Mouse (Mus musculus) heart, embryonic 14.5 days (tissue): ENCODE measurements around the gene P2ry2. TPM values are rescaled to one million over a fixed set of nuclear protein-coding genes. Genes with fewer than 3 reads are reported as not detected.

ENCODE experiments used
- ATAC-seq: fragments of 200-750 bp; cut with Nextera tagmentation; 2 replicates; pipeline ENCODE4 v1.8.0; 2017; ENCODE audit warnings: low read depth, moderate TSS enrichment; ENCODE audit not compliant: insufficient number of reproducible peaks, insufficient read depth, low FRiP score
- H3K27ac ChIP-seq, 2 experiments: fragments of 200-500 bp in 1 of 2; fragments of 300-500 bp in 1 of 2; sonication (generic) in 1 of 2; replicated peaks in 1 of 2; 2 replicates each; pipeline ENCODE4 v1.5.1; 2012 to 2014; ENCODE audit warnings: low read depth in 2 of 2, low read length in 2 of 2, control low read depth in 1 of 2, mild to moderate bottlenecking in 1 of 2, mixed read lengths in 1 of 2; ENCODE audit not compliant: control insufficient read depth in 1 of 2, insufficient read depth in 1 of 2
- H3K27me3 ChIP-seq: fragments of 300-500 bp; sonication (generic); 2 replicates; pipeline ENCODE4 v1.6.1; 2014; ENCODE audit warnings: mild to moderate bottlenecking, low read length, control low read depth; ENCODE audit not compliant: control insufficient read depth, insufficient read depth
- H3K36me3 ChIP-seq: fragments of 300-500 bp; sonication (generic); 2 replicates; pipeline ENCODE4 v1.6.1; 2014; ENCODE audit warnings: mild to moderate bottlenecking, control low read depth, low read length, mixed read lengths; ENCODE audit not compliant: control insufficient read depth, insufficient read depth
- H3K4me1 ChIP-seq, 2 experiments: fragments of 200-500 bp in 1 of 2; fragments of 300-500 bp in 1 of 2; sonication (generic) in 1 of 2; 2 replicates each; pipeline ENCODE4 v1.6.1; 2012 to 2014; ENCODE audit warnings: low read length in 2 of 2, control low read depth in 1 of 2, mixed read lengths in 1 of 2; ENCODE audit not compliant: control insufficient read depth in 2 of 2, insufficient read depth in 2 of 2
- H3K4me2 ChIP-seq: fragments of 300-500 bp; sonication (generic); 2 replicates; pipeline ENCODE4 v1.6.1; 2014; ENCODE audit warnings: mild to moderate bottlenecking, low read length
- H3K4me3 ChIP-seq, 2 experiments: fragments of 200-500 bp in 1 of 2; fragments of 300-500 bp in 1 of 2; sonication (generic) in 1 of 2; 2 replicates each; pipeline ENCODE4 v1.5.1; 2012 to 2014; ENCODE audit warnings: low read length in 2 of 2, mild to moderate bottlenecking in 2 of 2, control low read depth in 1 of 2, low read depth in 1 of 2, moderate library complexity in 1 of 2; ENCODE audit not compliant: control insufficient read depth in 1 of 2, insufficient read depth in 1 of 2
- H3K9ac ChIP-seq: fragments of 300-500 bp; sonication (generic); 2 replicates; pipeline ENCODE4 v1.6.1; 2014; ENCODE audit warnings: mild to moderate bottlenecking, low read length
- H3K9me3 ChIP-seq: fragments of 300-500 bp; sonication (generic); 2 replicates; pipeline ENCODE4 v1.6.1; 2016; ENCODE audit warnings: low read length, control low read depth; ENCODE audit not compliant: control insufficient read depth
- WGBS: fragments of 180-500 bp; shearing (Covaris S2); extraction: QIAGEN DNeasy Blood & Tissue Kit; methylation state at CpG from one replicate; pipeline ENCODE4 v1.1.7; 2014; 5-methylcytosine and 5-hydroxymethylcytosine counted together
- polyA plus RNA-seq: library from polyadenylated mRNA; unstranded; fragments of >200 nt; fragmentation: Nextera tagmentation; extraction: Ambion mirVana; gene quantifications from 2 replicates; pipeline ENCODE4 v1.2.1, GENCODE M21; 2014

P2ry2 gene
- polyA plus RNA-seq, 1 experiment from 2014 or later, result 1.8 TPM

GRCm38 (mm10) chr7:100997951-100998577 lies 14.6 kb downstream of the P2ry2 start:
- WGBS, result 83% methylated on average over 31 of the region's 31 CpGs
- ATAC-seq, result no peak
- H3K4me1 ChIP-seq, result peaks cover 11 to 13% of the 10 kb centered on the region in 2 experiments; a peak in 2 of 4 replicates

GRCm38 (mm10) chr7:100997215-100997614 lies 15.5 kb downstream of the P2ry2 start:
- H3K4me1 ChIP-seq, result peaks cover 6 to 10% of the 10 kb centered on the region in 2 experiments; a peak in 2 of 4 replicates
- WGBS, result 69% methylated on average over 1 of the region's 1 CpGs
- no peak overlapping the region for H3K9ac ChIP-seq
- H3K4me3 ChIP-seq, result no peak overlapping the region
- no peak for ATAC-seq
- no peak overlapping the region for H3K4me2 ChIP-seq
- H3K36me3 ChIP-seq, result no peaks in the 10 kb centered on the region
- H3K27me3 ChIP-seq, result no peaks in the 10 kb centered on the region
- H3K9me3 ChIP-seq, result no peaks in the 10 kb centered on the region
- no peak overlapping the region for H3K27ac ChIP-seq

More at GRCm38 (mm10) chr7:100997951-100998577, 14.6 kb downstream of the P2ry2 start:
- H3K9ac ChIP-seq, result no peak overlapping the region
- no peaks in the 10 kb centered on the region for H3K36me3 ChIP-seq
- no peak overlapping the region for H3K4me2 ChIP-seq
- H3K27me3 ChIP-seq, result no peaks in the 10 kb centered on the region
- H3K27ac ChIP-seq, result no peak overlapping the region
- H3K9me3 ChIP-seq, result no peaks in the 10 kb centered on the region
- no peak overlapping the region for H3K4me3 ChIP-seq

GRCm38 (mm10) chr7:100995951-100996350 lies 16.7 kb downstream of the P2ry2 start:
- H3K27me3 ChIP-seq, result no peaks in the 10 kb centered on the region
- H3K4me1 ChIP-seq, result peaks cover 7 to 10% of the 10 kb centered on the region in 2 experiments; a peak in 2 of 4 replicates
- H3K9me3 ChIP-seq, result no peaks in the 10 kb centered on the region
- WGBS, result 66% methylated on average over 3 of the region's 3 CpGs
- no peak for ATAC-seq
- H3K9ac ChIP-seq, result no peak overlapping the region
- no peak overlapping the region for H3K27ac ChIP-seq
- H3K36me3 ChIP-seq, result no peaks in the 10 kb centered on the region
- no peak overlapping the region for H3K4me3 ChIP-seq
- H3K4me2 ChIP-seq, result no peak overlapping the region

- Histone ChIP-seq H3K9ac (no peak overlapping the region), H3K4me3 (no peak overlapping the region), H3K9me3 (no peaks in the 10 kb centered on the region), H3K27me3 (no peaks in the 10 kb centered on the region), H3K4me2 (no peak overlapping the region), H3K27ac (no peak overlapping the region), H3K36me3 (no peaks in the 10 kb centered on the region), H3K4me1 (peaks cover 7 to 16% of the 10 kb centered on the region in 2 experiments; a peak in 2 of 4 replicates)
- no peak for ATAC-seq
- 71% methylated on average over 7 of the region's 7 CpGs for WGBS
Observed at GRCm38 (mm10) chr7:100995260-100995864, 17.3 kb downstream of the P2ry2 start.

GRCm38 (mm10) chr7:100993166-100993565 lies 19.5 kb downstream of the P2ry2 start:
- no peaks in the 10 kb centered on the region for H3K9me3 ChIP-seq
- H3K4me2 ChIP-seq, result no peak overlapping the region
- H3K36me3 ChIP-seq, result no peaks in the 10 kb centered on the region
- no peak overlapping the region for H3K9ac ChIP-seq
- H3K4me3 ChIP-seq, result no peak overlapping the region
- no peak for ATAC-seq
- peaks cover 9 to 17% of the 10 kb centered on the region in 2 experiments; a peak in 2 of 4 replicates for H3K4me1 ChIP-seq
- H3K27ac ChIP-seq, result peak overlapping the region; percentile 2 to 63; a peak in 2 of 4 replicates
- WGBS, result 56% methylated on average over 4 of the region's 4 CpGs
- H3K27me3 ChIP-seq, result no peaks in the 10 kb centered on the region

DNA sequence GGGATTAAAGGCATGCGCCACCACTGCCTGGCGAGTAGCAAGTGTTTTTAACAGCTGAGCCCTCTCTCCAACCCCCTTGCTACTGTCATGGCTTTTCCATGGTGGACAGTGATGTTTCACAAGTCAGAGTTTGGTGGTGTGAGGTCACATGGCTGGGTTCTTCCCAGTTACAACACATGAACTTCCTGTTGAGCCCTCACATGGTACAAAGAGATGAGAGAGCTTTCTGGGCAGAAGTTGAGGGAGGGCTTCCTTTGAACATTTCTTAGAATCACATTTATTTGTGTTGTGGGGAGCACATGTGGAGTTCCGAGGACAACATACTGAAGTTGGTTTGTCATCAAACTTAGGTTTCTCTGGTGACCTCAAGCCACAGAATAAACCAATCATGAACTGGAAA lies 20.7 kb downstream of the P2ry2 start:
- no peaks in the 10 kb centered on the region for H3K9me3 ChIP-seq
- no peak overlapping the region for H3K4me3 ChIP-seq
- H3K27ac ChIP-seq, result peak overlapping the region in 1 of 2 experiments; percentile 28; a peak in 1 of 4 replicates
- no peak for ATAC-seq
- no peaks in the 10 kb centered on the region for H3K27me3 ChIP-seq
- H3K36me3 ChIP-seq, result no peaks in the 10 kb centered on the region
- H3K9ac ChIP-seq, result no peak overlapping the region
- 93% methylated on average over 3 of the region's 3 CpGs for WGBS
- no peak overlapping the region for H3K4me2 ChIP-seq
- peaks cover 9 to 21% of the 10 kb centered on the region in 2 experiments; a peak in 3 of 4 replicates for H3K4me1 ChIP-seq

DNA sequence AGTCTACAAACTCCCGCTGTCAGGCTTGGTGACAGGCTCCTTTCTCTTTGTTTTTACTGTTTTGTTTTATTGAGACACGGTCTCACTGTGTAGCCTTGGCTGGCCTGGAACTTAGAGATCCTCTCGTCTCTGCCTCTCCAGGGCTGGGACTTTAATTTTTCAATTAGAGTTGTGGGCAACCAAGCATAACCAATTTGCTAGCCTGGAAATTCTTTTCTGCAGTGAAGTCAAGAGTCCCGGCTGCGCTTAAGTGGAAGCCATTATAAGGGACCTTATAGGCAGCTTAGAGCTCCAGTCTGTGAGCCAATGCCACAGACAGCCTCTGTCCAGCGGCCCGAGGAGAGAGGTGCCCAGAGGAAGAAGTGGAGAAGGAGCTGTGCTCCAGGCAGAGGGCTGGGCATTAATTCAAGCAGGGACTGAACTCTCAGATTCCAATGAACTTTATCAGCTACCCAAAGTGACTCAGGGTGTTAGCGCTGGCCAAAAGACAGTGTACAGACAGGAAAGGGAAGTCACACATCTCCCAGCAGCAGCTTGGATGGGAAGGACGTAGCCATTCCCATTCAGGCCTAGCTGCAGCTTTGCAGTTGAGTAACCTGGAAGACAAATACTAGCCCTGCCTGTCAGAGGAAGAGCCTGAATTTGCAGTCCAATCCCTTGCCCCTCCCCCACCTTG lies 21.9 kb downstream of the P2ry2 start:
- H3K4me1 ChIP-seq, result peaks cover 9 to 21% of the 10 kb centered on the region in 2 experiments; a peak in 3 of 4 replicates
- H3K4me2 ChIP-seq, result no peak overlapping the region
- H3K27ac ChIP-seq, result peak overlapping the region; percentile 35 to 65
- H3K36me3 ChIP-seq, result no peaks in the 10 kb centered on the region
- 41% methylated on average over 9 of the region's 9 CpGs for WGBS
- no peak overlapping the region for H3K4me3 ChIP-seq
- no peak overlapping the region for H3K9ac ChIP-seq
- H3K27me3 ChIP-seq, result no peaks in the 10 kb centered on the region
- ATAC-seq, result peak; percentile 45
- no peaks in the 10 kb centered on the region for H3K9me3 ChIP-seq
